Mouse (Mus musculus): Measurements from ENCODE around the gene 6820408C15Rik.
A peak's percentile ranks its signal among the peaks of the same experiment; 100 is the strongest.
"Not testable (repeated sequence)": the region's sequence is repeated elsewhere in the genome, so short reads cannot be mapped to it uniquely, and the experiment has no call there.

6820408C15Rik gene

GRCm38 (mm10) chr2:152412526-152413157 is 2.7 kb upstream of the 6820408C15Rik start:
- DNase-seq = peak in 1 of 2 experiments; percentile 23

- no peak for DNase-seq
Measured at GRCm38 (mm10) chr2:152413158-152413764, 2.1 kb upstream of the 6820408C15Rik start.

GRCm38 (mm10) chr2:152413765-152414584 is 1.4 kb upstream of the 6820408C15Rik start:
- peak; percentile 48 to 57 for DNase-seq

GRCm38 (mm10) chr2:152414591-152415165 is 709 bp upstream of the 6820408C15Rik start, which contains the start of gene Zcchc3:
Zcchc3 (minus strand) TSS chr2:152415027.
- DNase-seq = peak; percentile 85 to 91

- no peak for DNase-seq
Measured at GRCm38 (mm10) chr2:152415786-152416185, 399 bp downstream of the 6820408C15Rik start.

GRCm38 (mm10) chr2:152427493-152427892 is 12.1 kb downstream of the 6820408C15Rik start:
- no peak for DNase-seq

GRCm38 (mm10) chr2:152428481-152428880 is 13.1 kb downstream of the 6820408C15Rik start:
- not testable (repeated sequence) for DNase-seq

- no peak for DNase-seq
Measured at GRCm38 (mm10) chr2:152436405-152436901, 21.1 kb downstream of the 6820408C15Rik start.

- peak; percentile 82 to 92 for DNase-seq
Measured at GRCm38 (mm10) chr2:152436983-152437860, 21.8 kb downstream of the 6820408C15Rik start.

- DNase-seq = no peak
Measured at GRCm38 (mm10) chr2:152438963-152439362, 23.6 kb downstream of the 6820408C15Rik start.

- no peak for DNase-seq
Measured at GRCm38 (mm10) chr2:152439833-152440232, 24.4 kb downstream of the 6820408C15Rik start.

GRCm38 (mm10) chr2:152442322-152442721 is 26.9 kb downstream of the 6820408C15Rik start:
- DNase-seq = no peak

GRCm38 (mm10) chr2:152443281-152443680 is 27.9 kb downstream of the 6820408C15Rik start:
- no peak for DNase-seq

- DNase-seq = no peak
Measured at GRCm38 (mm10) chr2:152446642-152447041, 31.3 kb downstream of the 6820408C15Rik start.

- no peak for DNase-seq
Measured at GRCm38 (mm10) chr2:152447461-152447860, 32.1 kb downstream of the 6820408C15Rik start.

- peak; percentile 66 to 72 for DNase-seq
Measured at GRCm38 (mm10) chr2:152450241-152450640, 34.9 kb downstream of the 6820408C15Rik start.

- peak in 1 of 2 experiments; percentile 19 for DNase-seq
Measured at GRCm38 (mm10) chr2:152452101-152452781, 36.9 kb downstream of the 6820408C15Rik start.

- no peak for DNase-seq
Measured at GRCm38 (mm10) chr2:152459241-152459640, 43.9 kb downstream of the 6820408C15Rik start.

- no peak for DNase-seq
Measured at GRCm38 (mm10) chr2:152464570-152465150, 49.3 kb downstream of the 6820408C15Rik start, which contains the start of gene Defb23. Defb23 (minus strand) TSS chr2:152464620.

- peak; percentile 23 to 47 for DNase-seq
Measured at GRCm38 (mm10) chr2:152470973-152471372, 55.6 kb downstream of the 6820408C15Rik start.

- DNase-seq = no peak
Measured at GRCm38 (mm10) chr2:152472434-152472833, 57.0 kb downstream of the 6820408C15Rik start.

All from cerebellum, adult 18-20 months (tissue).